In the genomic region with DNA sequence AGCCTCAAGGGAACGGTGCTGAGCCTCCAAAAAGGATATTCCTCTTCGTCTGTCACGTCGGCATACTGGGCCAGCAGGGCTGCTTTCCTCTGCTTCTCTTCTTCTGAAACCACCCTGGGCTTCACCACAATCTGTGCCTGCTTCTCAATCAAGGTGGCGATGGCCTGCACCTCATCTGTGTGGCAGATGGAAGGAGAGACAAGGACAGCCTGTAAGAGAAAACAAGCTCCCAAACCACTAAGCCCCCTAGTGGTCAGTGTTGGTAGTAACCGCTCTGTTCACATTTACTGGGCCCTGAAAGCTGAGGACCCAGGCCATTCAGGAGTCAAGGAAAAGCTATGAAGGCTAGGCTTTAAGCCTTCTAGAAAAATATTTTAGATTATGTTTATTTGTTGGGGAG, we compare ENCODE assay signal across 8 mouse cellular contexts. TPM values are rescaled to one million over a fixed set of nuclear protein-coding genes. Genes with fewer than 3 reads are reported as not detected.
A peak's percentile ranks its signal among the peaks of the same experiment; 100 is the strongest.
DNase-seq lines count a peak whose midpoint lies in the region; ATAC-seq and TF ChIP-seq lines count a peak whose summit lies in the region.
"Had no signal": no experiment of that assay in that cellular context is flagged by ENCODE, and none has a peak within 500 bp of the region (broad histone marks: within the 10 kb centered on the region; RNA-seq: fewer than 3 reads in every experiment).

No protein-coding gene starts in this region.

- H3K4me3 ChIP-seq in G1E (ENCODE audit: low read depth, low read length) = no peak overlapping the region
- H3K4me3 ChIP-seq in forebrain, embryonic 15.5 days = no peak overlapping the region
- no peak overlapping the region for H3K4me3 ChIP-seq in liver, postnatal 0 days (ENCODE audit: low read depth, low read length)
- H3K4me3 ChIP-seq: liver, embryonic 15.5 days had no signal

- ATAC-seq in G1E (ENCODE audit: extremely low read depth, insufficient number of reproducible peaks, low FRiP score, poor library complexity, severe bottlenecking) = no peak
- ATAC-seq in cerebellum, adult (ENCODE audit: insufficient number of reproducible peaks, low FRiP score, low TSS enrichment) = peak; percentile 49; the same call in 1 of the 2 replicates
- no peak for ATAC-seq in forebrain, embryonic 15.5 days (replicated peaks)
- ATAC-seq in liver, postnatal 0 days = no peak

- peak; percentile 66 for DNase-seq in CD4-positive helper T cell, adult 2 months (ENCODE audit: low read depth, low spot score)
- peak; percentile 53 for DNase-seq in G1E (ENCODE audit: low spot score)
- peak; percentile 52 to 84 for DNase-seq in kidney, postnatal 36 days
- DNase-seq in liver, postnatal 0 days = peak; percentile 76
- DNase-seq in right cerebral cortex, postnatal 25 days = peak; percentile 45

- 0 out of 2 replicates have a peak overlapping the region, but pooled peaks have one; percentile 36 for H3K27ac ChIP-seq in forebrain, embryonic 15.5 days (replicated peaks)
- H3K27ac ChIP-seq in liver, postnatal 0 days (ENCODE audit: low read depth) = no peak overlapping the region
- H3K27ac ChIP-seq: liver, embryonic 15.5 days had no signal

- TF ChIP-seq EP300 in liver, postnatal 0 days (IDR thresholded peaks at IDR 0.05; ENCODE audit: low read depth) = no peak

- no peak overlapping the region for H3K4me2 ChIP-seq in forebrain, embryonic 15.5 days (replicated peaks)
- no peak overlapping the region for H3K4me2 ChIP-seq in liver, postnatal 0 days (ENCODE audit: low read depth, low read length)
- H3K4me2 ChIP-seq: liver, embryonic 15.5 days had no signal

- H3K36me3 ChIP-seq in G1E (replicated peaks) = peaks cover 70% of the 10 kb centered on the region
- H3K36me3 ChIP-seq in forebrain, embryonic 15.5 days = peaks cover 31% of the 10 kb centered on the region
- peaks cover 6% of the 10 kb centered on the region for H3K36me3 ChIP-seq in liver, postnatal 0 days (replicated peaks; ENCODE audit: insufficient read depth, low read length)

- no peaks in the 10 kb centered on the region for H3K4me1 ChIP-seq in G1E (ENCODE audit: insufficient read depth, low read depth, low read length)
- no peaks in the 10 kb centered on the region for H3K4me1 ChIP-seq in forebrain, embryonic 15.5 days
- H3K4me1 ChIP-seq in liver, postnatal 0 days (ENCODE audit: insufficient read depth) = no peaks in the 10 kb centered on the region
- H3K4me1 ChIP-seq: liver, embryonic 15.5 days had no signal

- 67% methylated on average over 6 of the region's 6 CpGs for WGBS in forebrain, embryonic 15.5 days
- WGBS in liver, postnatal 0 days (ENCODE audit: insufficient replicate concordance) = 61% methylated on average over 6 of the region's 6 CpGs

- H3K9ac ChIP-seq in forebrain, embryonic 15.5 days (replicated peaks) = no peak overlapping the region
- no peak overlapping the region for H3K9ac ChIP-seq in liver, postnatal 0 days (replicated peaks)
- H3K9ac ChIP-seq: liver, embryonic 15.5 days had no signal

- TF ChIP-seq CTCF in G1E (IDR thresholded peaks at IDR 0.05; ENCODE audit: low read depth, low read length) = peak; percentile 89
- TF ChIP-seq CTCF in liver, postnatal 0 days (IDR thresholded peaks at IDR 0.05; ENCODE audit: low read depth) = peak; percentile 89

- H3K9me3 ChIP-seq in G1E (replicated peaks) = no peaks in the 10 kb centered on the region
- H3K9me3 ChIP-seq in forebrain, embryonic 15.5 days = no peaks in the 10 kb centered on the region
- H3K9me3 ChIP-seq in liver, postnatal 0 days (ENCODE audit: low read length) = no peaks in the 10 kb centered on the region
- H3K9me3 ChIP-seq: liver, embryonic 15.5 days had no signal

- H3K27me3 ChIP-seq in G1E (ENCODE audit: insufficient read depth, low read length) = no peaks in the 10 kb centered on the region
- no peaks in the 10 kb centered on the region for H3K27me3 ChIP-seq in forebrain, embryonic 15.5 days
- no peaks in the 10 kb centered on the region for H3K27me3 ChIP-seq in liver, postnatal 0 days (ENCODE audit: insufficient read depth, low read length)
- H3K27me3 ChIP-seq: liver, embryonic 15.5 days had no signal

RNA-seq across cellular contexts. Expression of gene Ccdc43, which starts 7.4 kb away (rescaled TPM):
- 27.3 and 32.0 TPM in 2 replicates for total RNA-seq in G1E (2014; fragmentation: Nextera tagmentation)
- 38.7 and 43.6 TPM in 2 replicates for total RNA-seq in G1E (2017)
- 8.4 and 10.5 TPM in 2 replicates for polyA plus RNA-seq in G1E (2012)
- polyA plus RNA-seq in forebrain, embryonic 15.5 days (2015; fragmentation: Nextera tagmentation; extraction: Ambion mirVana) = 44.9 and 48.3 TPM in 2 replicates
- 9.5 and 9.6 TPM in 2 replicates for polyA plus RNA-seq in liver, postnatal 0 days (2015; fragmentation: Nextera tagmentation; extraction: Ambion mirVana)

RNA-seq across cellular contexts. Expression of gene Meioc, which starts 26.6 kb away (rescaled TPM):
- total RNA-seq in G1E (2014; fragmentation: Nextera tagmentation) (not detected in 2 replicates), G1E (2017) (0.05 TPM in 1 of 2 replicates, not detected in the other)
- not detected in 2 replicates for polyA plus RNA-seq in G1E (2012)
- 0.08 and 0.10 TPM in 2 replicates for polyA plus RNA-seq in forebrain, embryonic 15.5 days (2015; fragmentation: Nextera tagmentation; extraction: Ambion mirVana)
- 0.08 TPM in 1 of 2 replicates, not detected in the other for polyA plus RNA-seq in liver, postnatal 0 days (2015; fragmentation: Nextera tagmentation; extraction: Ambion mirVana)
